Mouse (Mus musculus) adrenal gland, postnatal 4 days (tissue): ENCODE measurements around the gene Cdh19. TPM values are rescaled to one million over a fixed set of nuclear protein-coding genes. Genes with fewer than 3 reads are reported as not detected.

Experiments
- DNase-seq, 2 experiments: peaks; one replicate each; pipeline ENCODE4 v3.0.0; 2021 to 2022; ENCODE audit warnings: low spot score in 2 of 2, mixed read lengths in 2 of 2
- long read RNA-seq, 2 experiments: library from polyadenylated mRNA; stranded (forward); transcript quantifications; one replicate each; pipeline ENCODE4 v2.0.0; 2021
- total RNA-seq, 2 experiments: library from RNA; stranded (reverse); gene quantifications; 2 replicates each; pipeline ENCODE4 v1.2.3; 2021

Gene Cdh19
- total RNA-seq: 1 to 10 TPM; 4.7 TPM
- long read RNA-seq, experiment 1: 0 reads
- long read RNA-seq, experiment 2, partial matches to known transcripts: 1 of 1 reads
- long read RNA-seq, experiment 2, other reads (novel, unspliced or antisense): 0 of 1 reads

- no peak for DNase-seq
Observed at GRCm38 (mm10) chr1:110977484-110977883, at the start of gene Cdh19. TSS of gene Cdh19 (minus strand) at chr1:110977584.

GRCm38 (mm10) chr1:111020434-111021060 is 43.2 kb upstream of the Cdh19 start:
- DNase-seq: no peak

GRCm38 (mm10) chr1:111017640-111018039 is 40.3 kb upstream of the Cdh19 start:
- DNase-seq: no peak

- DNase-seq: no peak
Observed at GRCm38 (mm10) chr1:110989824-110990223, 12.4 kb upstream of the Cdh19 start.

GRCm38 (mm10) chr1:110969201-110969600 is 8.2 kb downstream of the Cdh19 start:
- DNase-seq: no peak

GRCm38 (mm10) chr1:110909752-110910151 is 67.6 kb downstream of the Cdh19 start:
- DNase-seq: no peak

GRCm38 (mm10) chr1:110909218-110909617 is 68.2 kb downstream of the Cdh19 start:
- DNase-seq: no peak

- no peak for DNase-seq
Observed at GRCm38 (mm10) chr1:110904266-110904665, 73.1 kb downstream of the Cdh19 start.
